Mouse (Mus musculus): ENCODE measurements around the gene Khdc3.
"Not testable (repeated sequence)": the region's sequence is repeated elsewhere in the genome, so short reads cannot be mapped to it uniquely, and the experiment has no call there.

Gene Khdc3

GRCm38 (mm10) chr9:73101536-73101935 lies at the start of gene Khdc3:
Gene Khdc3, plus strand, starts transcription at chr9:73101836.
- DNase-seq (ENCODE audit: low spot score), result no peak

DNA sequence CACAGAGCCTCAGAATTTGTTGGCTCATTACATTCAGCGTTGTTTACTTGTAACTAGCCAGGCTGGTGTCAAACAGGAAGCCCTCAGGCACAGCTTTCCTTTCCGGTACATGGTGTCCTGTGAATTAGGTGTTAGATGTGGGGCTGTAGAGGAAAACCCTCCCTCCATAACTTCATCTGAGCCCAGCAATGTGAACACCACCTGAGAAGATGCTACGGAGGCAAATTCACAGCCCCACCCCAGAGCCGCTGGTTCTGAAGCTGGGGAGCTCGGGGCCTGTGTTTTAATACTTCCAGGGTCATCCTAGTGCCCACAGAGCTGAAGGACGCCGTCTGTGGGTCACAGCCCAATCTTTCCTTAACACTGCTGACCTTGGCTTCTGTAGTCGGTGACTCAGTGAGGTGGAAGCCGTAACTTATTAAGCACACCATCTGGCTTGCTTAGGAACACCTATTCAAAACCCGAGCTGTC lies 46.2 kb upstream of the Khdc3 start:
- no peak for DNase-seq (ENCODE audit: low spot score)

DNA sequence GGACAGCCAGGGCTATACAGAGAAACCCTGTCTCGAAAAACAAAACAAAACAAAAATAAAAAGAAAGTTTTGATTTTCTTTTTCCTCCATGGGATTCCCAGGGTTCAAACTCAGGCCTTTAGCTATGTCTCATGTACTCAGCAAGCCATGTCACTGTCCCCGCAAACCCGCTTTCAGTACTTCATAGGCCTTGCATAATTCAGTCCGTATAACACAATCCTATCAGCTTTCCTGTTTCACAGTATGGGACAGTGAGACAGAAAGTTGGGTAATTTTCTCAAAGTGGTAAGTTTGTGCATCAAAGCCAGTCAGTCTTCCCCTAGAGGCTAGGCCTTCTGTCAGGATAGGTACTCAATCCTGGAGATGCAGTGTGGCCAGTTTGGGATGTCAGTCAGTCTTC lies 42.4 kb upstream of the Khdc3 start:
- DNase-seq (ENCODE audit: low spot score), result no peak

DNA sequence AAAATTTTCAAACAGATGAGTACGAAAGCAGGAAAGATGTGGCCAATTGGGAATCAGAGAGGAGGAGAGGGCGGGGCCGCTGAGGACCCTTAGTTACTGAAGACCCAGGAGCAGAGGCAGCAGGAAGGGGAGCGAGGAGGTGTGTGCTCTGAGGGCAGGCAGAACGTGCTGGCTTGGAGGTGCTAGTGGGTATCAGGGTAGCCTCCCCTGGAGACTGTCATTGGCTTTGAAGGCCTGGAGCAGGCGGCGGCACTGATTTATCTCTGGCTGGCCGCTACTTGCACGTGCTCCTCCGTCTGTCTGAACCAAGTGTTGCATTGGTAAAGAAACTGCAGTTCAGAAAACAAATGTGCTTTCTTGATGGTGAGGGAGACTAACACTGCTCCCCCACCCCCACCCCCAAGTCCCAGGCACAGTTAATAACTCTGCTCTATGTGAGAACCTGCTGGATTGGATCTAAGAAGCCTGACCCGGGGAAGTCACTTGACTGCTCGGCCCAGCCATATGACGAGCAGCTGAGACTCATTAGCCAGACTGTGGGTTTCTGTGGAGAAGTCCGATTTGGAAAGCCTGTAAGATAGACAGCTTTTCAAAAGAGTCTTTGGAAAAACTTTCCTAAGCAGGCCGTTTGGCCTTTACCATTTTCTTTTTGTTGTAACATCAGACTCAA lies 37.9 kb upstream of the Khdc3 start:
- DNase-seq (ENCODE audit: low spot score), result peak; percentile 52

GRCm38 (mm10) chr9:73067086-73067485 lies 34.5 kb upstream of the Khdc3 start:
- DNase-seq (ENCODE audit: low spot score), result peak; percentile 68

DNA sequence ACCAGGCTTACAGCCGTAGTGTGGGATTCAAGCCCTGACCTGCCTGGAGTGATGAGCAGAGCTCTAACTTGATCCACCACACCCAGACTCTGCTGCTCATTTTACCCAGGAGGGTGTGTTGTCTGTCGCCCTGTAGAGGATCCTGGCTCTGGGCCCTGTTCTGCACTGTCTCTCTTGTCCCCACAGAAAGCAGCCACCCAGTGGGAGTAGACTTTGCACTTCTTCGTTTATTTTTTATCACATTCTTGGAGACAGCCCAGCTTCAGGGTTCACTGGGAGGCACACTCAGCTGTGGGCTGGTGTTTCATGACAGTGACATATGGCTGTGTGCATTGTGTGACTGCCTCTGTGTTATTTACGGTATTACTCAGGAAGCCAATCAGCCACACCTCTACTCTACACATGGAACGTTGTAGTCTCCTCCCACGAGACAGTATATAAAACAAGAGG lies 33.4 kb upstream of the Khdc3 start:
- DNase-seq (ENCODE audit: low spot score), result peak; percentile 19

GRCm38 (mm10) chr9:73068688-73069087 lies 32.9 kb upstream of the Khdc3 start:
- DNase-seq (ENCODE audit: low spot score), result no peak

DNA sequence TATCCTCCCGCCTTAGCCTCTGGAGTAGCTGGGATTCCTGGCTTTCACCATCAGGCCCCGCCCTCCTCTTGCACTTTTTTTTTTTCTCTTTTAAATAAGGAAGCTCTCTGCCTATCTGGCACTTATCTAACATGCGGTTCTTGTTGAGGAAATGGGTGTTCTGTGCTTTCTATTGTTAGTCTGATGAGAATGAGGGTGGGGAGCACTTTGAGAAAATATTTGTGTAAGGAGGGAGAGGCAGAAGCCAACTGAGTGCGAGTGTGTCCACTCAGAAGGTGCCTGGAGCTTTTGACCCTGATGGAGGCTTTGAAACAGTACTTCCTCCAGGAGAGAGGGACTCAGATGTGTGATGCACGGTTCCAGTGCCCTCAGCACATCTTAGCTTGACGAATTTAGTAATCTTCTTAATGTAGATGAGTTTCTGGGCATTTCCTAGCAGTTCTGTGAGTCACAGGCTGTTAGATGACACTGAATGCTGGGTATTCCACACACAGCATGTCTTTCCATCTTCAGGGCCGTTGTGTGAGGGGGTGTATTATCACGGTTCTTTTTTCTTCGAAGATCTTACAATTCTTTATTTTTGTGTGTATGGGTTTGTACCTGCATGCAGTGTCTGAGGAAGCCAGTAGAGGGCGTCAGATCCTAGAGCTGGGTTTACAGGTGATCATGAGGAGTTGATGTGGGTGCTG lies 30.5 kb upstream of the Khdc3 start:
- DNase-seq (ENCODE audit: low spot score), result no peak

GRCm38 (mm10) chr9:73072426-73072825 lies 29.2 kb upstream of the Khdc3 start:
- no peak for DNase-seq (ENCODE audit: low spot score)

DNA sequence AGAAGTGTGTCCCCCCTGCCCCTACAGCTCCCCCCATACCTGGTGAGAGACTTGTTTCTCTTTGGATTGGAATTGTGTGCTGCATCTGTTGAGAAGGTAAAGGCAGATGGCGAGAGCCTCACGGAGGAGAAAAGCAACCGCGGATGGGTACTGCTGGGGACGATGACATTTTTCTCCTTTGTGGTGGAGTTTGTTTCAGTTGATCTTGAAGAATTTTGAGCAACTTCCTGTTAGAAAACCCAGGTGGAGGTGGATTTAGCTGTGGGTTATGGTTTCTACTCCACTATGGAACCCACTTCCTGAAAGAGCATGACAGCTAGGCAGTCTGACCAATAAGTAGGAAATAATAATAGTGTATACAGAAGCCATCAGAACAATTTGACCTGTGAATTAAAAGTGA lies 28.5 kb upstream of the Khdc3 start:
- no peak for DNase-seq (ENCODE audit: low spot score)

DNA sequence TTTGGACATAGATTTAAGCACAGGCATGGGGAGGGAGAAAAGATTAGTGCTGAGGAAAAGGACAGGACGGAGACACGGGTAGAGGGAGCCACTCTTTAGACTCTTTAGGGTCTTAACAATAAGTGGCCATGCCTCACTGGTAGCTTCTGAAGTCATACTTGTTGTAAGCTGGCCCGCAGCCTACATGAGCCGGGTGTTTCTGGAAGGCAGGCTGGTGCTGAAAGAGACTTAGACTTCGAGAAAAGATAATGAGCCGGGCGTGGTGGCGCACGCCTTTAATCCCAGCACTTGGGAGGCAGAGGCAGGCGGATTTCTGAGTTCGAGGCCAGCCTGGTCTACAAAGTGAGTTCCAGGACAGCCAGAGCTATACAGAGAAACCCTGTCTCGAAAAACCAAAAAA lies 22.3 kb upstream of the Khdc3 start:
- DNase-seq (ENCODE audit: low spot score), result not testable (repeated sequence)

DNA sequence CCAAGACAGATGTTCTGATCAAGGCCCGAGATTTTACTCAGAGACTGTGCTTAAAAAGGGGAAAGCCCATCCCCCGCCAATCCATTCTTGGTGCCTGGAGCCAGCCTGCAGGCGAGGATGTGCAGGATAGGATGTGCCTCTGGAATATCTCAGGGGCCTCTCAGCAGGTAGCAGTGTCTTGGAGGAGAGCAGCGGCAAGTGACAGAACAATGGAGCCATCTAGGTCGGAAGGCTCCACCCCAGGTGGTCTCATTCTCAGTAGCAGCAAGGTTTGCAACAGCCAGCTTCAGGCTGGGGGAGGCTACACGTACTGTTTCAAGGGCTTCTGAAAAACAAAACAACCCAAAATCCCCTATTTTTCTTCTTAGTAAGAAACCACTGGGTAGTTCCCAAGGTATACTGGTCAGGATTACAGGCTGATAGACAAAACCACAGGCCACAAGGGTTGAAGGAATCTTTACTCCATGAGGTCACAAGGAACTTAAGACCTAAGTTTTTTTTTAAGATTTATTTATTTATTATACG lies 21.8 kb upstream of the Khdc3 start:
- no peak for DNase-seq (ENCODE audit: low spot score)

- no peak for DNase-seq (ENCODE audit: low spot score)
These were observed 19.2 kb upstream of the Khdc3 start for GRCm38 (mm10) chr9:73082291-73083000.

DNA sequence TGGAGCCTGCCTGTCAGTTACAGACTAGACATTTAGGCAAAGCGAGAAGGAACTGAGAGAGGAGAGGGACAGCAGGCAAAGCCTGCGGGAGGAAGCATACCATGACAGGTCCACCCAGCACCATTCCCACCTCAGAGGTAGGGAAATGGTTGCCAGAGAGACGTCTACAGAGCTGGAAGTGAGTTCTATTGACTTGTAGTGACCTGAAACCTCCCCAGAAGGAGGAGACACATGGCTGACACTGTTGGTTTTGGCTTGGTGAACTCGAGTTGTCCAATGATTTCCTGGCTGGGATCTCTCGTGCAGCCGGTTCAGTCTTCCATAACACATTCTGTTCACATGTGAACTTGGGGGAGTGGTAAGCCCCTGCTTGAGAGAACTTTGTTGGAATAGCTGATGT lies 17.7 kb upstream of the Khdc3 start:
- DNase-seq (ENCODE audit: low spot score), result no peak

GRCm38 (mm10) chr9:73085845-73086244 lies 15.8 kb upstream of the Khdc3 start:
- no peak for DNase-seq (ENCODE audit: low spot score)

DNA sequence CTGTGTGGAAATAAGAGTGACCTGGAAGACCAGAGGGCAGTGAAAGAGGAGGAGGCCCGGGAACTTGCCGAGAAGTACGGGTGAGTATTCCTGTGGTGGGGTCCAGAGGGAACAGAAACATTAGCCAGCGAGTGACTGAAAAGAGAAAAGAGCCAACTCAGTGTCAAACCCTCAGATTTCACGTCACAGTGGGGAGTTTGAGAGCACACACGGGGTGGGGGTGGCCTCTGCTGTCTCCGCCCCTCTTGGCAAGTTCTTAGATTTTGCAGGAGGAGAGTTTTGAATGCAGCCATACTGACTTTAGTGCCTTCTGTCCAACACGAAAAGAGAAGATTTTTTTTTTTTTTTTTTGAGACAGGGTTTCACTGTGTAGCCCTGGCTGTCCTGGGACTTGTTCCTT lies 14.5 kb upstream of the Khdc3 start:
- no peak for DNase-seq (ENCODE audit: low spot score)

- DNase-seq (ENCODE audit: low spot score), result no peak
These were observed 14.1 kb upstream of the Khdc3 start for GRCm38 (mm10) chr9:73087581-73087980.

DNA sequence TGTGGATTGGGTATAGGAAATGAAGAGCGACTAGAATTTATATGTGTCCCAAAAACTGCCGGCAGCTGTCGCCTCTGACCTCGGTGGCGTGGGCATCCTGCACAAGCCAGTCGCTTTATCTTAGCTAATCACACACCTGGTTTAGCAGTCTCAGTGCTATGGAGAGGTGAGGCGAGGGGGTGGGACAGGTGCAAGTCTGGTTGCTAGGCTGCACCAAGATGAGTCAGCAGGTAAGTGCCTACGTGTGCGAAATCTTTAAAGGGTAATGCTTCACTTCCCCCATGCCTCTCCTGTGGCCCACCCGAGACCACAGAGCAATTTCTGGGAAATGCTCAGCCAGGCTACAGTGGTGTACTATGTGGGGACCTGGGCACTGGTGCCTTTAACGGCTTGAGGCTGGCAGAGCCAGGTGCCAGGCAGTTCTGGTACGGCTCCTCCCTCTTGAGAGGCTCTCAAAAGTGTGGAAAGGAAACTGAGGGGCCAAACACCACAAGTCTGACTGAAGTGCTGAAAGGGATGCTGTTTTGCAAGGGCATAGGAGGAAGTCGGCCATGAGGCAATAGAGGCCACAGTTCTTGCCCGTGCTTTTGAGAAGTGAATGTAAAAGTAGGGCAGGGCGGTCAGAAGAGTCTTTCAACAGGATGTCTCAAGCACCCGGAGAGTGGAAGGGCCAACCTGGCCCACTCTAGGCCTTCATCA lies 12.3 kb upstream of the Khdc3 start:
- DNase-seq (ENCODE audit: low spot score), result no peak

GRCm38 (mm10) chr9:73090121-73090520 lies 11.5 kb upstream of the Khdc3 start:
- DNase-seq (ENCODE audit: low spot score), result no peak

DNA sequence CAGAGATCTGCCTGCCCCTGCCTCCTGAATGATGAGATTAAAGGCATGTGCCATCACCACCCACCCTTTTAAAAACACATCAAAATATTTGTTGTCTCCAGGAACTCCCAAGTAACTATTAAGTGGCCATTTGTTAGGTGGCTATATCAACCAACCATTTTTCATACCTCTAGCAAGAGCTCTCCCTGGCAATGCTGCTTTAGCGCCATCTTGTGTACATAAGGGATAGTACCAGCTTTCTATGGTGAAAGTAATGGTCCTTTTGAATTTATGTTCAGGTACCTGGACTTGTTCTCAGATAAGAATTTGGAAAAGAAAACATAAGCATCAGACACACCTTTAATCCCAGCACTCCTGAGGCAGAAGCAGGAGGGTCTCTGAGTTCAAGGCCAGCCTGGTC lies 9.9 kb upstream of the Khdc3 start:
- DNase-seq (ENCODE audit: low spot score), result peak; percentile 80

DNA sequence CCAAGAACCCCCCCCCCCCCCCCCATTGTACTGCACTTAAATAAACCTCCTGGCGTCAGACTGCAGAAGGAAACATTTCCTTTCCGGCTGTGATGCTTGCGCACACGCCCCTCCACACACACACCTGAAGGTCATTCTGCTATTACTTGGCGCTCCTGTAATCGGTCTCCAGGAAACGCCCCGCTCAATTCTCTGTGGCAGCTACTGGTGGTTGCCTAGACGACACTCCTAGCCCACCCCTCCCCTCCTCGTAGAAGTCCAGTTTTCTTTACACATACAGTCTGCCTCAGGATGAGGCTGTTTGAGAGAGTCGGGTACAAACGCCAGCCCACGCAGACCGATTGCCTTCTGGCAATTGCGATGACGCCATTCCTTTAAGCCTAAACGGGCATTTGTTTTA lies 7.1 kb upstream of the Khdc3 start:
- peak; percentile 54 for DNase-seq (ENCODE audit: low spot score)

GRCm38 (mm10) chr9:73097898-73098297 lies 3.7 kb upstream of the Khdc3 start:
- no peak for DNase-seq (ENCODE audit: low spot score)

Data from embryo, embryonic 10.5 days (tissue).